21 mouse cellular contexts compared by ENCODE assay signal in the genomic region with DNA sequence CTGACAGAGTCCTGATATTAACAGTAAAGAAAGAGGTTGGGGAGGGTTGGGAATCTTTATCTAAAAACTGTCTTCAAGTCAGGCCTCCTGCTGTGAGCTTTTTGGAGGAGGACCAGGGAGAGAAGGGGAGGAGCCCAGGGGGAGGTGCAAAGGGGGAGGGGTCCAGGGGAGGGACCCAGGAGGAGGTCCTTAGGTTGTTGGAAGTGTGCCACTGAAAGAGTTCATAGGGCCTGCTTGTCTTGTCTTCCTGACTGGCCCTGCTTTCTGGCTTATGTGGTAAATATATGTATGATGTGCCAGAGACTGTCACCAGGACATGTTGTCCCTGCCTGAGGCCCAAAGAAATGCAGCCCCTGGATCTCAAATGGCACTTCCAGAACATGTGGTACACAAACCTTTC. TPM values are rescaled to one million over a fixed set of nuclear protein-coding genes. Genes with fewer than 3 reads are reported as not detected.
A peak's percentile ranks its signal among the peaks of the same experiment; 100 is the strongest.
DNase-seq lines count a peak whose midpoint lies in the region; ATAC-seq and TF ChIP-seq lines count a peak whose summit lies in the region.
"Had no signal": no experiment of that assay in that cellular context is flagged by ENCODE, and none has a peak within 500 bp of the region (broad histone marks: within the 10 kb centered on the region; RNA-seq: fewer than 3 reads in every experiment).

No protein-coding gene starts in this region.

- H3K27me3 ChIP-seq in liver, embryonic 14.5 days (ENCODE audit: control insufficient read depth, insufficient read depth, low read length), result no peaks in the 10 kb centered on the region
- H3K27me3 ChIP-seq: limb, embryonic 15.5 days had no signal

- H3K4me1 ChIP-seq in ES-E14 (ENCODE audit: control insufficient read depth in 2 of 2, insufficient read depth in 2 of 2, low read length in 2 of 2, poor library complexity in 1 of 2), result no peaks in the 10 kb centered on the region
- no peaks in the 10 kb centered on the region for H3K4me1 ChIP-seq in liver, embryonic 14.5 days (replicated peaks; ENCODE audit: control insufficient read depth in 2 of 2, insufficient read depth in 2 of 2, low read length in 1 of 2)

- no peaks in the 10 kb centered on the region for H3K36me3 ChIP-seq in ES-E14 (ENCODE audit: control insufficient read depth, insufficient read depth, low read length, poor library complexity, severe bottlenecking)
- peaks cover 4% of the 10 kb centered on the region; the same call in 1 of the 2 replicates for H3K36me3 ChIP-seq in liver, embryonic 14.5 days (replicated peaks; ENCODE audit: control insufficient read depth, insufficient read depth, low read depth)
- H3K36me3 ChIP-seq: forebrain, embryonic 10.5 days; hindbrain, embryonic 15.5 days; midbrain, embryonic 12.5 days had no signal

- peak; percentile 64; the same call in 1 of the 2 replicates for ATAC-seq in liver, embryonic 14.5 days (ENCODE audit: insufficient read depth)
- ATAC-seq: intestine, postnatal 0 days had no signal

- TF ChIP-seq CTCF in gastrocnemius, adult 2 months (IDR thresholded peaks at IDR 0.05), result no peak
- no peak for TF ChIP-seq CTCF in liver, embryonic 14.5 days (IDR thresholded peaks at IDR 0.05; ENCODE audit: low read depth)

- H3K9me3 ChIP-seq in ES-E14 (ENCODE audit: control insufficient read depth, insufficient read depth, low read depth, low read length), result no peaks in the 10 kb centered on the region
- H3K9me3 ChIP-seq in liver, embryonic 14.5 days (ENCODE audit: control insufficient read depth, low read length), result no peaks in the 10 kb centered on the region
- H3K9me3 ChIP-seq: forebrain, embryonic 10.5 days; hindbrain, embryonic 15.5 days; limb, embryonic 15.5 days; midbrain, embryonic 12.5 days had no signal

- H3K4me2 ChIP-seq in liver, embryonic 14.5 days (ENCODE audit: low read depth), result no peak overlapping the region
- H3K4me2 ChIP-seq: heart, embryonic 11.5 days; hindbrain, embryonic 15.5 days; limb, embryonic 15.5 days; midbrain, embryonic 12.5 days had no signal

- no peak overlapping the region for H3K9ac ChIP-seq in ES-E14 (ENCODE audit: insufficient read depth, low read depth, low read length, poor library complexity, severe bottlenecking)
- no peak overlapping the region for H3K9ac ChIP-seq in liver, embryonic 14.5 days (replicated peaks)
- H3K9ac ChIP-seq: hindbrain, embryonic 15.5 days; limb, embryonic 15.5 days; midbrain, embryonic 12.5 days had no signal

- in situ Hi-C loops in ES-E14 (cut with MboI; ENCODE audit: low sequenced_read_pairs in 2 of 2, unreplicated experiment in 2 of 2), result no loop called here

- DNase-seq in gastrocnemius, adult 2 months, result peak; percentile 2
- no peak for DNase-seq in gastrocnemius, adult 18-20 months (ENCODE audit: low spot score)
- DNase-seq in ES-E14 (ENCODE audit: low read depth, low spot score), result peak; percentile 50
- DNase-seq in c-Kit-positive CD71-positive TER-119-negative erythroid progenitor cells, embryonic 14.5 days (ENCODE audit: low read depth), result peak; percentile 21
- peak in 1 of 3 experiments; percentile 10 for DNase-seq in liver, embryonic 14.5 days (ENCODE audit: low read depth in 3 of 3, low spot score in 3 of 3)
- no peak for DNase-seq in cerebellum, adult 8-10 months
- no peak for DNase-seq in right cerebral cortex, adult 2 months (ENCODE audit: low spot score in 2 of 2)
- DNase-seq in embryo, embryonic 10.5 days (ENCODE audit: low spot score), result no peak
- DNase-seq: adrenal gland, postnatal 14 days; cerebellum, adult 2 months; gastrocnemius, postnatal 36 days; heart, postnatal 14 days; kidney, postnatal 4 days; lung, postnatal 36 days; thymus, postnatal 4 days had no signal

- H3K27ac ChIP-seq in gastrocnemius, adult 2 months, result no peak overlapping the region
- H3K27ac ChIP-seq in ES-E14 (ENCODE audit: insufficient read depth, low read depth, low read length, poor library complexity, severe bottlenecking), result no peak overlapping the region
- no peak overlapping the region for H3K27ac ChIP-seq in liver, embryonic 14.5 days
- H3K27ac ChIP-seq: forebrain, embryonic 10.5 days; hindbrain, embryonic 15.5 days; limb, embryonic 15.5 days; midbrain, embryonic 12.5 days had no signal

- TF ChIP-seq EP300 in liver, embryonic 14.5 days (IDR thresholded peaks at IDR 0.05; ENCODE audit: low read depth), result no peak

- intact Hi-C loops in gastrocnemius, adult 2 months (cut with DNase I), result no loop called here

- H3K4me3 ChIP-seq in gastrocnemius, adult 2 months, result no peak overlapping the region
- H3K4me3 ChIP-seq in ES-E14 (ENCODE audit: insufficient read depth in 1 of 2, low read depth in 1 of 2, low read length in 2 of 2, poor library complexity in 1 of 2, severe bottlenecking in 1 of 2), result no peak overlapping the region
- no peak overlapping the region for H3K4me3 ChIP-seq in liver, embryonic 14.5 days (ENCODE audit: insufficient read depth in 1 of 2, low read depth in 2 of 2, low read length in 2 of 2)
- H3K4me3 ChIP-seq: forebrain, embryonic 10.5 days; hindbrain, embryonic 15.5 days; limb, embryonic 15.5 days; midbrain, embryonic 12.5 days had no signal

TF ChIP-seq in ES-E14, 5 proteins besides CTCF, POLR2A, EP300 and RAD21:
- TF ChIP-seq CHD2 (IDR thresholded peaks at IDR 0.05; ENCODE audit: low read depth, low read length) (no peak), MAFK (IDR thresholded peaks at IDR 0.05; ENCODE audit: insufficient read depth, low read depth, low read length) (no peak)

RNA-seq across cellular contexts. Expression of a gene that starts 49.2 kb away (rescaled TPM):
- total RNA-seq in gastrocnemius, adult 2 months (2021), result 1 to 10 TPM; 4.1 to 4.7 TPM
- total RNA-seq in gastrocnemius, adult 18-20 months (2021), result 1 to 10 TPM; 3.6 to 4.3 TPM
- total RNA-seq in ES-E14 (2012; rRNA removed), result 1.5 and 2.4 TPM in 2 replicates
- 1.7 and 2.2 TPM in 2 replicates for polyA plus RNA-seq in liver, embryonic 14.5 days (2012; rRNA removed)
- polyA plus RNA-seq in liver, embryonic 14.5 days (2014; fragmentation: Nextera tagmentation; extraction: Ambion mirVana), result 1.6 and 1.7 TPM in 2 replicates

Comparison
In these comparisons a context has a peak if more than half of its experiments do, and no peak if none do; other contexts are left out.
1. DNase-seq: peak in gastrocnemius, adult 2 months (single experiment), ES-E14 (single experiment) and c-Kit-positive CD71-positive TER-119-negative erythroid progenitor cells, embryonic 14.5 days (single experiment); none in gastrocnemius, adult 18-20 months (single experiment), cerebellum, adult 8-10 months (single experiment), right cerebral cortex, adult 2 months (0 of 2) and embryo, embryonic 10.5 days (single experiment).